Mouse (Mus musculus) limb, embryonic 15.5 days (tissue): ENCODE measurements around the gene Pcmtd2. TPM values are rescaled to one million over a fixed set of nuclear protein-coding genes. Genes with fewer than 3 reads are reported as not detected.

ENCODE experiments used
- ATAC-seq: fragments of 200-750 bp; cut with Nextera tagmentation; 2 replicates; pipeline ENCODE4 v1.8.0; 2017; ENCODE audit warnings: low read depth, moderate TSS enrichment; ENCODE audit not compliant: insufficient number of reproducible peaks, low FRiP score, low TSS enrichment
- H3K27ac ChIP-seq: fragments of 300-500 bp; sonication (generic); 2 replicates; pipeline ENCODE4 v1.5.1; 2015; ENCODE audit warnings: moderate library complexity, mild to moderate bottlenecking, inconsistent platforms
- H3K27me3 ChIP-seq: fragments of 300-500 bp; sonication (generic); 2 replicates; pipeline ENCODE4 v1.6.1; 2015; ENCODE audit warnings: inconsistent platforms
- H3K36me3 ChIP-seq: fragments of 300-500 bp; sonication (generic); 2 replicates; pipeline ENCODE4 v1.6.1; 2015; ENCODE audit warnings: inconsistent platforms
- H3K4me1 ChIP-seq: fragments of 300-500 bp; sonication (generic); 2 replicates; pipeline ENCODE4 v1.6.1; 2015; ENCODE audit warnings: inconsistent platforms
- H3K4me2 ChIP-seq: fragments of 300-500 bp; sonication (generic); 2 replicates; pipeline ENCODE4 v1.6.1; 2015; ENCODE audit warnings: mild to moderate bottlenecking, inconsistent platforms
- H3K4me3 ChIP-seq: fragments of 300-500 bp; sonication (generic); 2 replicates; pipeline ENCODE4 v1.5.1; 2015; ENCODE audit warnings: mild to moderate bottlenecking, inconsistent platforms
- H3K9ac ChIP-seq: fragments of 300-500 bp; sonication (generic); 2 replicates; pipeline ENCODE4 v1.6.1; 2015; ENCODE audit warnings: inconsistent platforms
- H3K9me3 ChIP-seq: fragments of 300-500 bp; sonication (generic); 2 replicates; pipeline ENCODE4 v1.6.1; 2016; ENCODE audit warnings: inconsistent platforms
- WGBS: fragments of 180-500 bp; shearing (Covaris S2); methylation state at CpG from one replicate; pipeline ENCODE4 v1.1.7; 2015; 5-methylcytosine and 5-hydroxymethylcytosine counted together
- polyA plus RNA-seq: library from polyadenylated mRNA; unstranded; fragments of >200 nt; fragmentation: Nextera tagmentation; extraction: Ambion mirVana; gene quantifications from 2 replicates; pipeline ENCODE4 v1.2.1, GENCODE M21; 2015

Pcmtd2 gene
- polyA plus RNA-seq, 1 experiment from 2014 or later, result 32.9 TPM

DNA sequence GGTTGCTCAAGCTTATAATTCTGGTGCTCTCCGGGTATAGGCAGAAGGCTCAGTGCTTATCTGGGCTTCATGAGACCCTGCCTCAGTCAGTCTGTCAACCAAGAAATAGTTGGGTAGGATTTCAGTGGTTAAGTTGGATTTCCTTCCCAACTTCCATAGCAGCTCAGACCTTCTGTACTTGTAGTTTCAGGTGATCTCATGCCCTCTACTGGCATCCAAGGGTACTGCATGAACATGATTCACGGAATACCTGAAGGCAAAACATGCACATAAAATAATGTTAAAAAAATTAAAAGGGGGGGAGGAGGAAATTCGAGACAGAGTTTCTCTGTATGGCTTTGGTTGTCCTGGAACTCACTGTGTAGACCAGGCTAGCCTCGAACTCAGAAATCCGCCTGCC, 29.3 kb downstream of the Pcmtd2 start:
- H3K27me3 ChIP-seq, result no peaks in the 10 kb centered on the region
- H3K4me3 ChIP-seq, result no peak overlapping the region
- 53% methylated on average over 5 of the region's 5 CpGs for WGBS
- H3K27ac ChIP-seq, result no peak overlapping the region
- H3K9ac ChIP-seq, result no peak overlapping the region
- H3K9me3 ChIP-seq, result no peaks in the 10 kb centered on the region
- H3K4me1 ChIP-seq, result peaks cover 14% of the 10 kb centered on the region
- ATAC-seq, result no peak
- H3K4me2 ChIP-seq, result no peak overlapping the region
- H3K36me3 ChIP-seq, result peaks cover 20% of the 10 kb centered on the region

DNA sequence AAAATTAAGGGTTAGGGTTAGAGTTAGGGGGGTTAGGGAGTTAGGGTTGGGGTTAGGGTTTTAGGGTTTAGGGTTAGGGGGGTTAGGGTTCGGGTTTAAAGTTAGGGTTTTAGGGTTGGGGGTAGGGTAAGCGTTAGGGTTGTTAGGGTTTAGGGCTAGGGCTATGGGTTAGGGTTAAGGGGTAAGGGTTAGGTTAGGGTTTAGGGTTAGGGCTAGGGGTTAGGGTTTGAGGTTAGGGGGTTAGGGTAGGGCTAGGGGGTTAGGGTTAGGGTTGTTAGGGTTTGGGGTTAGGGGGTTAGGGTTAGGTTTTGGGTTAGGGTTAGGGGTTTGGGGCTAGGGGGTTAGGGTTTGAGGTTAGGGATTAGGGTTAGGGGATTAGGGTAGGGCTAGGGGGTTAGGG, 33.4 kb downstream of the Pcmtd2 start:
- H3K9ac ChIP-seq, result no peak overlapping the region
- H3K36me3 ChIP-seq, result peaks cover 23% of the 10 kb centered on the region
- no peak for ATAC-seq
- H3K4me1 ChIP-seq, result no peaks in the 10 kb centered on the region
- H3K27ac ChIP-seq, result no peak overlapping the region
- 90% methylated on average over 2 of the region's 2 CpGs for WGBS
- no peaks in the 10 kb centered on the region for H3K27me3 ChIP-seq
- H3K4me2 ChIP-seq, result no peak overlapping the region
- no peaks in the 10 kb centered on the region for H3K9me3 ChIP-seq
- H3K4me3 ChIP-seq, result no peak overlapping the region

DNA sequence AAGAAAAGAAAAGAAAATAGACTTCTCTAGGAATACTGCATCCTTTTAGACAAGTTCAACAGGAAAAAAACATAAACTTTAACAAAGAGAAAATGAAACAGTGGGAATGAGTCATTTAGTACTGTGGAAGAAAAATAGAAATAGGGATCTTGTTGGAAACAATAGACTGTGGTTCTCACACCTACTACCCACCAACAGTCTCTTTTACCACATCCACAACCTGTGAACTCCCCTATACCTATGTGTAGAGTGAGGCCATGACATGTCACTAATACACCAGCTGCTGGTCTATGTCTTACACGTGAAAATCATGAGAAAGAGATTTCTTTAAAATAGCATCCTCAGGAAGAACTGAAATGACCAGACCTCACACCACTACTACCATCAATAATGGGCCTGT, 41.2 kb downstream of the Pcmtd2 start:
- no peak for ATAC-seq
- Histone ChIP-seq H3K4me3 (no peak overlapping the region), H3K36me3 (peaks cover 6% of the 10 kb centered on the region), H3K4me2 (no peak overlapping the region), H3K27me3 (no peaks in the 10 kb centered on the region), H3K27ac (no peak overlapping the region), H3K4me1 (no peaks in the 10 kb centered on the region), H3K9ac (no peak overlapping the region), H3K9me3 (no peaks in the 10 kb centered on the region)
- 70% methylated on average over 1 of the region's 1 CpGs for WGBS

DNA sequence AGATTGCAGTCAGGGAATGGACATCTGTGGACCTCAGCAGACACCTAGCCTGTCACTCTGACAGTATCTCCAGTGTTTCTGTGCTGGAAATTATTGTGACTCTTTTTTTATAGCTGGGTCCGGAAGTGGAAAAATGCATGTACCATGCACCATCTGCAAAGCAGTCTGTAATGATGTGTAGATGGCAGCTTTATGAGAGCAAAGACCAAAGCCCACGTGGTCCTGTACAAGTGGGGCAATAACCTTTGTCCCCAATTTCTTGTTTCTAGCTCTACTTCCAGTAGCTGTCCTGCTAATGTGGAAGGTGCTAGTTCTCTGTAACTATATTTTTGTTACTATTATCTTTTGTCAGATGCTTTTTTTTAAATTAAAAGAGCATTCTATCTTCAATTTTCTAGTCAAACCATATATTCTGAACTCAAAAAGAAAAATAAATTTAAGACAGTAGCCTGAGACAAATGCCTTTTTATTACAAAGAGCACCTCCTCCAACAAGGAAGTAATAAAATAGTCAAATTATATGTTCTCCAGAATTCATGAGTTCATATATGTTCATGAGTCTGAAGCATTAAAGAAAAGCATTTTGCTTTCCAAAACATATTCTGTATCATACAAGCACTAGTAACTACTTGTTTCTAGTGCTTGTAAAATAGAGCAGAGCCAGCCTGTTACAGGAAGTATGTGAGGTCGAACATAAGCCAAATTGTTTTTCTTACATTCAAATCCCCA, 45.5 kb downstream of the Pcmtd2 start:
- Histone ChIP-seq H3K9me3 (no peaks in the 10 kb centered on the region), H3K4me1 (no peaks in the 10 kb centered on the region), H3K9ac (no peak overlapping the region), H3K27me3 (no peaks in the 10 kb centered on the region), H3K27ac (no peak overlapping the region), H3K4me2 (no peak overlapping the region), H3K36me3 (no peaks in the 10 kb centered on the region), H3K4me3 (no peak overlapping the region)
- no peak for ATAC-seq
- 73% methylated on average over 3 of the region's 3 CpGs for WGBS

Other genes starting within 250 kb of the Pcmtd2 start
- 63.3 and 63.7 TPM in 2 replicates for gene Prpf6, start 246.0 kb upstream of the Pcmtd2 start, polyA plus RNA-seq
- gene Zfp512b, start 245.1 kb upstream of the Pcmtd2 start, polyA plus RNA-seq, result 43.8 and 53.4 TPM in 2 replicates
- 11.0 TPM in 2 replicates for gene Samd10, start 238.6 kb upstream of the Pcmtd2 start, polyA plus RNA-seq
- gene Gm29797, start 180.8 kb upstream of the Pcmtd2 start, polyA plus RNA-seq, result not detected in 2 replicates
- gene Sox18, start 166.2 kb upstream of the Pcmtd2 start, polyA plus RNA-seq, result 38.7 and 43.4 TPM in 2 replicates
- 19.5 and 21.8 TPM in 2 replicates for gene Tcea2, start 157.5 kb upstream of the Pcmtd2 start, polyA plus RNA-seq
- 72.9 and 84.0 TPM in 2 replicates for gene Rgs19, start 143.9 kb upstream of the Pcmtd2 start, polyA plus RNA-seq
- gene Lkaaear1, start 139.4 kb upstream of the Pcmtd2 start, polyA plus RNA-seq, result not detected in 2 replicates
- gene Oprl1, start 122.8 kb upstream of the Pcmtd2 start, polyA plus RNA-seq, result 0.38 and 0.54 TPM in 2 replicates
- gene Myt1, start 74.5 kb upstream of the Pcmtd2 start, polyA plus RNA-seq, result not detected in 2 replicates
- 59.5 and 67.0 TPM in 2 replicates for gene Polr3k, start 26.5 kb downstream of the Pcmtd2 start, polyA plus RNA-seq
- not detected in 2 replicates for gene Gm14496, start 153.3 kb downstream of the Pcmtd2 start, polyA plus RNA-seq